Comparison of ENCODE assay signal across 23 mouse cellular contexts in genomic region chr11:50095661-50096060, GRCm38 (mm10). TPM values are rescaled to one million over a fixed set of nuclear protein-coding genes. Genes with fewer than 3 reads are reported as not detected.
DNase-seq lines count a peak whose midpoint lies in the region; ATAC-seq lines count a peak whose summit lies in the region.
"Had no signal": no experiment of that assay in that cellular context is flagged by ENCODE, and none has a peak within 500 bp of the region (broad histone marks: within the 10 kb centered on the region; RNA-seq: fewer than 3 reads in every experiment).

No protein-coding gene starts in this region.

- H3K9ac ChIP-seq in heart, embryonic 12.5 days = no peak overlapping the region

- peaks cover 23% of the 10 kb centered on the region for H3K4me1 ChIP-seq in heart, embryonic 12.5 days (replicated peaks)

- H3K27ac ChIP-seq in heart, embryonic 12.5 days (ENCODE audit: poor library complexity, severe bottlenecking) = no peak overlapping the region

- ATAC-seq in heart, embryonic 12.5 days (ENCODE audit: insufficient number of reproducible peaks, low FRiP score) = no peak
- ATAC-seq: activated CD4-positive, CD25-positive, alpha-beta regulatory T cell, adult 4 months; CD4-positive, CD25-positive, alpha-beta regulatory T cell, adult 4 months; Patski had no signal

- no peaks in the 10 kb centered on the region for H3K9me3 ChIP-seq in heart, embryonic 12.5 days (replicated peaks)
- H3K9me3 ChIP-seq: G1E had no signal

- H3K4me3 ChIP-seq in heart, embryonic 12.5 days = no peak overlapping the region

- DNase-seq in adrenal gland, adult (ENCODE audit: inconsistent age in 2 of 2, low spot score in 1 of 2) = peak; percentile 37 to 50
- DNase-seq in adrenal gland, adult 2 months = no peak
- DNase-seq in adrenal gland, postnatal 14 days = peak; percentile 33
- DNase-seq in adrenal gland, postnatal 4 days (ENCODE audit: low spot score in 2 of 2) = no peak
- DNase-seq in heart, adult 11 months = peak; percentile 66
- DNase-seq in ovary, postnatal 36 days (ENCODE audit: low spot score) = peak; percentile 13
- DNase-seq in ovary, adult 18-20 months (ENCODE audit: low spot score) = no peak
- DNase-seq: adrenal gland, adult 8-10 months; adrenal gland, postnatal 10 days; adrenal gland, postnatal 25 days; adrenal gland, postnatal 36 days; B cell, adult 2 months; cerebellum, adult 11 months; cerebellum, adult 11-12 months; cerebellum, adult 18-20 months; cerebellum, adult 8-10 months; cerebellum, adult 9-10 months had no signal

- 0 out of 2 replicates have a peak, but pooled peaks cover 3% of the 10 kb centered on the region for H3K36me3 ChIP-seq in heart, embryonic 12.5 days

- H3K27me3 ChIP-seq in heart, embryonic 12.5 days (replicated peaks) = no peaks in the 10 kb centered on the region
- H3K27me3 ChIP-seq: CH12.LX, Patski had no signal

- 75% methylated on average over 9 of the region's 9 CpGs for WGBS in heart, embryonic 12.5 days

- no peak overlapping the region for H3K4me2 ChIP-seq in heart, embryonic 12.5 days

RNA-seq across cellular contexts. Expression of gene Tbc1d9b, which starts 35.5 kb away (rescaled TPM):
- total RNA-seq in adrenal gland, adult 2 months (2021) = 100 to 1,000 TPM; 145 TPM
- 165 and 168 TPM in 2 replicates for polyA plus RNA-seq in adrenal gland, adult 2 months (2012; rRNA removed)
- total RNA-seq in adrenal gland, postnatal 14 days (2021) = 75.9 and 86.7 TPM in 2 replicates
- 100 to 1,000 TPM; 108 to 120 TPM for total RNA-seq in adrenal gland, postnatal 4 days (2021)
- 35.5 and 35.9 TPM in 2 replicates for polyA plus RNA-seq in heart, embryonic 12.5 days (2016; fragmentation: Nextera tagmentation; extraction: Ambion mirVana)

Comparison
In these comparisons a context has a peak if more than half of its experiments do, and no peak if none do; other contexts are left out.
1. DNase-seq: peak in adrenal gland, adult (2 of 2), adrenal gland, postnatal 14 days (single experiment), heart, adult 11 months (single experiment) and ovary, postnatal 36 days (single experiment); none in adrenal gland, adult 2 months (single experiment), adrenal gland, postnatal 4 days (0 of 2) and ovary, adult 18-20 months (single experiment).